Mouse (Mus musculus): Measurements from ENCODE around the gene Myo3b.

Myo3b gene

DNA sequence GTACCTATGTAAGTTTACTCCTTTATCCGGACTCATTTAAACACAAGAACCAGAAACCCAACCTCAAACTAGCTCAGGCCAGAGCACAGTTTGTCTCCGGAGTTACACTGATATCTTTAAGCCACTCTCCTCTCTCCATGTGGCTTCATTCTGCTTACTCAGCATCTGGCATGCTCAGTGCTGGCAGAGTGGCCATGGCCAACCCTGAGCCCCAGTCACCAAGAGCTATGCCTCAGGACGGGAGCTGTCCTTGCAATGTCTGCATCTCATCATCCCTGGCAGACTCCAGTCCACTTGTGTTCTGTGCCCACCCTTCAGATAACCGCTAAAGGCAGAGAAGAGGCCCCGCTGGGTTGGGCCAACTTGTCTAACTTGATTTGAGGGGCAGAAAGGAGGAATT is 368.8 kb downstream of the Myo3b start:
- in situ Hi-C loops (cut with MboI; ENCODE audit: unreplicated experiment in 2 of 2), result no loop called here

DNA sequence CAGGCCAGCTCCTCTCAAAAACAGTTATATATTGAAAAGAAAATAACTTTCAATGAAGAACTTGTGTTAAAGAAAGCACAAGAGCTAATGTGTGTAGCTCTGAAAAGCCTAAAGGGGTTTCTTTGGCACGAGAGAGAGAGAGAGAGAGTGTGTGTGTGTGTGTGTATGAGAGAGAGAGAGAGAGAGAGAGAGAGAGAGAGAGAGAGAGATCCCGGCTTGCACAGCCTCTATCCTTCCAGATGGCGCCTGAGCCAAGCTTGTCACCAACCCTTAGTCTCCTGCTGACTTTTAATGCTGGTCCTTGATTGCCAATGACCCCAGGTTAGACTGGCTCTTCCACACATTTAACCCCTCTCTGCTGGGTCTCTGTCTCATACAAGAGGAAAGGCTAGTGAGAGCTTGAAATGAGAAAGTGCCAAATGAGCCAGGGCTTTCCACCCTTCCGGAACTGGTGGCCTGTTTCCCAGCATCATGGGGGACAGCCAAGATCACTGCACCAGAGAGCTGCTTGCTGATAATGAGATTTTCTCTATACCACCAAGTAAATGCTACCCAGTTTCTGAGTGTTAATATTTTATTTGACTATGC is 371.5 kb downstream of the Myo3b start:
- in situ Hi-C loops (cut with MboI; ENCODE audit: unreplicated experiment in 2 of 2), result no loop called here

DNA sequence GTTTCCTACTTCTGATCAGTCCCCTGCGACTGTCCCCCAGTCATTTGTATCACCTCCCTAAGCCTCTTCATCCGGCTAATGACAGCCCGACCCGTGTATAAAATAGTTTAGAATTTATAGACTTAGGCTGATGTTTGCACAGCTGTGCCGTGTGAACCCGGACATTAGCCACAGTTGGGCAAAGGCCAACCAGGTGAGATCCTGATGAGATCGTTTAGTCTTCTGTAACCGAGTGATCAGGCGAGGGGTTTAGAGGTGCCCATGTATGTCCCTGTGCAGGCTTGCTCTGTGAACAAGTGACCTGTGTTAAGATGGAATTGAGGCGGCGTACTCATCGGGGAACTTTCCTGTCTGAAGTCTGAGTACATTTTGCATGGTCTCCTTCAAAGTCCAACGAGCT is 373.4 kb downstream of the Myo3b start:
- in situ Hi-C loops (cut with MboI; ENCODE audit: unreplicated experiment in 2 of 2), result no loop called here

DNA sequence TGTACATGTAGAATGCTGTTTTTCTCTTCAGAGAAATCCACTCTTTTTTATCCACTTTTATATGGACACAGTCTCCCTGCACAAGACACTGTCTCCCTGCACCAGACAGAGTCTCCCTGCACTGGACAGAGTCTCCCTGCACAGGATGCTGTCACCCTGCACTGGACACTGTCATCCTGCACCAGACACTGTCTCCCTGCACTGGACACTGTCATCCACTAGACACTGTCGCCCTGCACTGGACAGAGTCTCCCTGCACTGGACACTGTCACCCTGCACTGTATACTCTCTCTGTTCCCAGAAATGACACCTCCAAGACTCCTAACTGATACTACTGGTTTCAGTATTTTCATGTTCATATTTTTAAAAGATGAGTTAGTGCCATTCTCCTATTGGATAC is 375.5 kb downstream of the Myo3b start:
- in situ Hi-C loops (cut with MboI; ENCODE audit: unreplicated experiment in 2 of 2), result no loop called here

DNA sequence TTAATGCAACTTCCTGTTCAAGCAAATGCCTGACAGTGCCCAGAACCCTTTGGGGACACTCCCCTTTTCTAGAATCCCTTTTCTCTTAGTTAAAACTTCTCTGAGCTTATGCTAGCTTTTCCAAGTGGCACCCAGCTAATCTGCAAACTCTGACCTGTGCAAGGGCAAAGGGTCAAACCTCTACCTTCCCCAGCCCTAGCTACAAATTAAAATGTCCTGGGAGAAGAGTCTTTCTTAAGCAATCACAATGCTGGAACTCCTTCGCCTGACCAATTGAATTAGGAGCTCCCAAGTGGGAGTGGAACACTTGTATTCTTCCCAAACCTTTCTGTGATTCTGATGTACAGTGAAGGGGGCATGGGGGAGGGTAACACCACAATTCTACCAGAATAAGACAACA is 376.6 kb downstream of the Myo3b start:
- in situ Hi-C loops (cut with MboI; ENCODE audit: unreplicated experiment in 2 of 2), result no loop called here

DNA sequence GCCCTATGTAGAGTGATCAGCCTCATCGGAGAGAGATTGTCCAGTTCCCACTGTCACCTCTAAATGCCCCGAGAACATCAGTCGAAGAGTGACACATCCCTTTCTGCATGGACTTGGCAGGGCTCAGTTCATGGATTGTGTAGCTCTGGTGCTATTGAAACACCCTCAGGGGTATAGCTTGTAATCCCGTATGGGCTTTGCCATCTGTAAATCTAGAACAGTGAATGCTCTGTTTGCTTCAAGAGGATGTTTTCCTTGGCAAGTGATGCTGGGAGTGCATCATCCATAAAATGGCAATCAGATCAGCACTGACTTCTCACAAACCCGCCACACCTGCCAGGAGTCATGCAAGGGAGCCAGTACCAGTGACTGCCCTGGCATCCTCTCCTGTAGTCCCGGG is 380.4 kb downstream of the Myo3b start:
- in situ Hi-C loops (cut with MboI; ENCODE audit: unreplicated experiment in 2 of 2), result no loop called here

DNA sequence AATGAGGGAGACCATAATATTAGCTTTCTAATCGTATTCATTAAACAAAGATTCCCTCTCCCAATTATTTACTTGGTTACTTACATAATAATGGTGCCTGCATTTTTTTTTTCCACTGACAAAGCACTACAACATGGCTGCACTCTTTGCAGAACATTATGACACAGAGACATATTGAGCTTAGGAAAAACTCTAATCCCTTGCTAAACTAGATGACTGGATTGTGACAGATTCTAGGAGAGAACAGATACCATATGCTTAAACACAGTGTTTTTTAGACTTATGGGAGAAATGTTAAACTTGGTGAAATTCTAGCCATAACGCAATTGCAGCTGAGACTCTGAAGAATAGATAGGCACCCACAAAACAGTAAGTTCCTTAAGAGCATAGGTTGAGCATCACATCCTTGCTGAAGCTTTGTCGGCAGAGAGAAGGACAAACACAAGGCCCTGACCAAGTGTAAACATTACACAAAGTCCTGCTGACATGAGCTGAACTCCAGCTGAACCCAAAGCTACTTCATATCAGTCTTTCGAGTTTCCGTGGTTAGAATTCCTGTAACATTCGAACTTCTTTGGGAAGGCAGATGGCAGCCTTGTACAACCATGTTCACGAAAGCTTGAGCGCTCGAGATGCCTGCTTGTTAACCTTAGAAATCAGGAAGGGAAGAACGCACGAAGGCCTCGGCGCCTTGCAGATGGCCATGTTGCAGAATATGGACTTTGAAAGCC is 382.4 kb downstream of the Myo3b start:
- in situ Hi-C loops (cut with MboI; ENCODE audit: unreplicated experiment in 2 of 2), result no loop called here

DNA sequence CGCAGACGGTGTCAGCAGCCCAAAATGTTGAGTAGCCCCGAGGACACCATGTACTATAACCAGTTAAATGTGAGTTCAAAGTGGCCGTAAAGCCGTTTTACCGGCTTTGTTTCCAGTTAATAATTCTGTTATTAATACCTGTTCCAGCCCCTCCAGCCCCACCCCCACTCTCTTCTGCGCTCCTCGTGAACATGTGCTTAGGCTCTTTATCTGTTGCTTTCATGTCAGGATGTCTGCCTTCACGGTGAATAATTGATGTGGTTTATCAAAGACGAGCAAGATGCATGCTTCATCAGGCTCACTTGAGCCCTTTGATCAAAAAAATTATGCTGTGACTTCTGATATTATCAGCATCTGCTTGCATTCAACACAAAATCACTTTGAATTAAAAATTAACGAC is 386.7 kb downstream of the Myo3b start:
- in situ Hi-C loops (cut with MboI; ENCODE audit: unreplicated experiment in 2 of 2), result no loop called here

DNA sequence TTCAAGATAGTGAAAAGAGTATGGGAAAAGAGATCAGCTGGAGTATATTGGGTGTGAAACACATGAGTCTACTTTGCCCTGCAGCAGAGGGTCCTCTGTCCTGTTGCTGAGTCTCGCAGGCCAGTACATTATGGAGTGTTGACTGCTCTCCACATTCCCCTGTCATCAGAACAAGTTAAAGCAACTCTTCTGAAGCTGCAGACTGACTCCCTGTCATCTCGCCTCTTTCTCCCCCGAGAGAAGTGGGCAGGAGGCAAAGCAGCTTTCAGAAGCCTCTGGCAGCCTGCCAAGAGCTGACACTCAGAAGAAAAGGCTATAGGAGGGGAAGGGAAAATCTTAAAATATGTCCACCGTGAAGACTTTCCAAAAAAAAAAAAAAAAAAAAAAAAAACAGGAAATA is 404.1 kb downstream of the Myo3b start:
- in situ Hi-C loops (cut with MboI; ENCODE audit: unreplicated experiment in 2 of 2), result no loop called here

DNA sequence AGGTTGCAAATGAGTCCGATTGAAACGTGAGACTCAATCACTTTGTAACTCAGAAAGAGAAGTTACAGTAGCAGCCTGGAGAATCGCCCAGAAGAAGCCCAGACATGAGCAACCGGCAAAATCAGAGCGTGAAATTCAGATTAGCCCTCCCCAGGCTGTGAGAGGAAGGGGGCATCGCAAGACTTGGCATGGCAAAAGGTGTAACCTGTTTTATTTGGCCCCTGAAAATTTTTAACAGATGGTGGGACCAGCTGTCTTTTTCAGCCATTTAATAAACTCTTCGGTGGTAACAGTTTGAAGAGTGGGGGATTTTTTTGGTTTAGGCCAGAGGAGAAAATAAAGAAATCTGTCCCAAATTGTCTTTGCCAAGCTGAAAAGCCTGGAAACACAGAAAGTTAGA is 405.2 kb downstream of the Myo3b start:
- in situ Hi-C loops (cut with MboI; ENCODE audit: unreplicated experiment in 2 of 2), result no loop called here

DNA sequence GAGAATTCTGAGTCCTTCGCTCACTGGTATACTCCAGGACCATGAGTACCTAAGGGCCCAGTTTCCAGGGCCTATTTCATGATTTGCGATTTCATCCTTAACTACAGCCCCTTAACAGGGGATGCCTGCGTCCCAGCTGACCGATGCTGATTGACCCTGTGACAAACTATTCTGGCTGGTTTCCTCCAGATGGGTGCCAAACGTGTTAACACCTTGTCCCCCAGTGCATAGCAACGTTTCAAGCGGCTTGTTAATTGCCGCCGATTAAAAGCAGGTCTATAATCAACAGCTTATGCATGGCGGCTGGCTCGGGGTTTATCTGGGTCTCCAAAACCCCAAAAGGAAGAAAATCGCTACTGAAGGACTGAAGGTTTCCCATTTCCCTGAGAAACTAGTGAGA is 417.3 kb downstream of the Myo3b start:
- in situ Hi-C loops (cut with MboI; ENCODE audit: unreplicated experiment in 2 of 2), result no loop called here

DNA sequence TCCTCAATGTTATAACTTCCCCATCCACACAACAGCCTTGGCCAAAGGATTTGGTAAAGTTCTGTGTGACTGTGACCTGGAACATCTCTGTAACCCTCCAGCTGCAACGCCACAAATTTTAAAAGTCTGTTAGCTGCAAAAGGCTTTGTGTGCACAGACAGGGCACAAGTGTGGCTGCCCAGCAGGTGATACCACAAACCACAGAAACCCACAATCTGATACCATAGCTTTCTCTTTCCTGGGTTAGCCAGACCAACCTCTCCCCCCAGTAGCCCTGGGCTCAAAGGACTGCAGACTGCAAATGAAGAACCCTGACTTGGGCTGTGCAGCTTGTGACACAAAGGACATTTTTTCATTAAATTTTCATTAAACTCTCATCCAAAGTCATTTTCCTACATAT is 424.7 kb downstream of the Myo3b start:
- in situ Hi-C loops (cut with MboI; ENCODE audit: unreplicated experiment in 2 of 2), result no loop called here

DNA sequence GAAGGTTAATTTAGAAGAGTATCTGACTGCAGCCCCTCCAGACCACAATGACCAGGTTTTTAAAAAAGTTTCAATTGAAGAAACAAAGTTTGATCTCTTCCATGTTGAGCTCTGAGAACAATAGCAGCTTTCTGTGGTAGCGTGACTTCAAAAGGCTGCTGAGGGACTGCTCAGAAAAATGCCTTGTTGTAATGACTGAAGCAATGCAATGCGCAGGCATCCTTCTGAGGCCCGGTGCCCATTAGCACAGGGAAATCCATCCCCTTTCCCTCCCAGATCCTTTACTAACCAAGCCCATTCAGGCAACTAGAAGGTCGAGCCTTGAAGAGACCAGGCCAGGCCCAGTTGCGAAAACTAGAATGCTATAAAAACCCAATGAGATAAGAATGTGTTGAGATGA is 432.2 kb downstream of the Myo3b start:
- in situ Hi-C loops (cut with MboI; ENCODE audit: unreplicated experiment in 2 of 2), result no loop called here

DNA sequence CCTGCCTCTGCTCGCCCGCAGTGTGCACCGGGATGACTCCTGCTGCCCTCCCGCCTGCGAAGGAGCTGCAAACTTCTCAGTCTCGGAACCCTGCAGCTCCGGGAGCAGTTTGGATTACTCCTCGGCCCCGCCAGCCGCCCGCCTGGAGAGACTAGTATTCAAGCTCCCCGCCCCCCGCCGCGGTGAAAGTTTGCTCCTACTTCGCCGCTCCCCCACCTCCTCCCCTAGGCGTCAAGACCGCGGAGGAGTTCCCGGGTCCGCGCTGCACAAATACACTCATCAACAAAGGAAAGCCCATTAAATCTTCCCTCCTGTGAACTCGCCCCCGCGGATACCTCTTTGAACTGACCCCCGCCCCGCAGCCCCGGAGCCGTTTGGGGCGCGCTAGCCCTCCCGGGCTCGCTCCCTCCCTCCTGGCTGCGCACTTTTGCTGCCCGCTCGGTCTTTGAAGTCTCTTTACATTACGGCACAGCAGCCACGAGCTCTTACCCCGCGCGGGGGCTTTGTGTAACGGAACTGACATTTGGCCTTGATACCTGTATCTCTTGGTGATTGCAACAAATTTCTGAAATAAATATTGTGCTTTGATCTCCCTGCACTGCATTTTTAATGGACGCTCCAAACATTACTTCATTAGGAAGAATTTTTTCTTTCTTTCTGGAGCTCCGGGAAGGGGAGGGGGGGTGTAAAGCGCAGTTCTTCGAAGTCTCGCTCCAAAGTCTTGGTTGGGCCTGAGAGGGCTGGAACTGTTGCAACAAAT is 433.1 kb downstream of the Myo3b start:
- in situ Hi-C loops (cut with MboI; ENCODE audit: unreplicated experiment in 2 of 2), result no loop called here

Data from v-Abl transformed pro-B cells (cell line).